Mouse (Mus musculus): ENCODE measurements around the gene Vil1. TPM values are rescaled to one million over a fixed set of nuclear protein-coding genes. Genes with fewer than 3 reads are reported as not detected.

The Vil1 gene
- polyA plus RNA-seq, 1 experiment = 75.0 TPM

GRCm38 (mm10) chr1:74434596-74434995 lies 25.4 kb downstream of the Vil1 start:
- H3K27ac ChIP-seq (ENCODE audit: insufficient read depth, low read depth, low read length) = no peak overlapping the region
- no peaks in the 10 kb centered on the region for H3K27me3 ChIP-seq (replicated peaks; ENCODE audit: control insufficient read depth, insufficient read depth, low read length)
- peaks cover 4% of the 10 kb centered on the region; the same call in 1 of the 2 replicates for H3K4me1 ChIP-seq (ENCODE audit: control insufficient read depth, insufficient read depth, low read length)
- 29% methylated on average over 5 of the region's 5 CpGs for WGBS
- H3K4me3 ChIP-seq (ENCODE audit: insufficient read depth, low read depth, low read length) = no peak overlapping the region
- DNase-seq = peak; percentile 51
- TF ChIP-seq POLR2A (IDR thresholded peaks at IDR 0.05; ENCODE audit: low read depth, low read length) (no peak), CTCF (conservative IDR thresholded peaks at IDR 0.05; ENCODE audit: insufficient read depth, insufficient read length, low read depth, low read length) (no peak)
- peaks cover 4% of the 10 kb centered on the region; the same call in 1 of the 2 replicates for H3K36me3 ChIP-seq (ENCODE audit: control insufficient read depth, insufficient read depth, low read length)

GRCm38 (mm10) chr1:74435563-74435962 lies 26.4 kb downstream of the Vil1 start:
- H3K36me3 ChIP-seq (ENCODE audit: control insufficient read depth, insufficient read depth, low read length) = peaks cover 4% of the 10 kb centered on the region; the same call in 1 of the 2 replicates
- H3K4me1 ChIP-seq (ENCODE audit: control insufficient read depth, insufficient read depth, low read length) = peaks cover 4% of the 10 kb centered on the region; the same call in 1 of the 2 replicates
- DNase-seq = no peak
- TF ChIP-seq POLR2A (IDR thresholded peaks at IDR 0.05; ENCODE audit: low read depth, low read length) (no peak), CTCF (conservative IDR thresholded peaks at IDR 0.05; ENCODE audit: insufficient read depth, insufficient read length, low read depth, low read length) (no peak)
- H3K4me3 ChIP-seq (ENCODE audit: insufficient read depth, low read depth, low read length) = no peak overlapping the region
- 73% methylated on average over 6 of the region's 6 CpGs for WGBS
- no peak overlapping the region for H3K27ac ChIP-seq (ENCODE audit: insufficient read depth, low read depth, low read length)
- no peaks in the 10 kb centered on the region for H3K27me3 ChIP-seq (replicated peaks; ENCODE audit: control insufficient read depth, insufficient read depth, low read length)

- TF ChIP-seq CTCF (conservative IDR thresholded peaks at IDR 0.05; ENCODE audit: insufficient read depth, insufficient read length, low read depth, low read length) (no peak), POLR2A (IDR thresholded peaks at IDR 0.05; ENCODE audit: low read depth, low read length) (no peak)
- H3K4me1 ChIP-seq (ENCODE audit: control insufficient read depth, insufficient read depth, low read length) = peaks cover 4% of the 10 kb centered on the region; the same call in 1 of the 2 replicates
These were observed 28.7 kb downstream of the Vil1 start for GRCm38 (mm10) chr1:74437702-74438427.

GRCm38 (mm10) chr1:74439166-74439876 lies 30.1 kb downstream of the Vil1 start:
- H3K4me3 ChIP-seq (ENCODE audit: insufficient read depth, low read depth, low read length) = no peak overlapping the region
- peaks cover 5% of the 10 kb centered on the region for H3K36me3 ChIP-seq (ENCODE audit: control insufficient read depth, insufficient read depth, low read length)
- H3K4me1 ChIP-seq (ENCODE audit: control insufficient read depth, insufficient read depth, low read length) = peaks cover 3% of the 10 kb centered on the region; the same call in 1 of the 2 replicates
- WGBS = 87% methylated on average over 19 of the region's 19 CpGs
- no peak overlapping the region for H3K27ac ChIP-seq (ENCODE audit: insufficient read depth, low read depth, low read length)
- no peak for DNase-seq
- H3K27me3 ChIP-seq (replicated peaks; ENCODE audit: control insufficient read depth, insufficient read depth, low read length) = no peaks in the 10 kb centered on the region
- TF ChIP-seq POLR2A (IDR thresholded peaks at IDR 0.05; ENCODE audit: low read depth, low read length) (no peak), CTCF (conservative IDR thresholded peaks at IDR 0.05; ENCODE audit: insufficient read depth, insufficient read length, low read depth, low read length) (no peak)

More at GRCm38 (mm10) chr1:74437702-74438427, 28.7 kb downstream of the Vil1 start:
- Histone ChIP-seq H3K36me3 (ENCODE audit: control insufficient read depth, insufficient read depth, low read length) (peaks cover 4% of the 10 kb centered on the region), H3K27me3 (replicated peaks; ENCODE audit: control insufficient read depth, insufficient read depth, low read length) (no peaks in the 10 kb centered on the region), H3K4me3 (ENCODE audit: insufficient read depth, low read depth, low read length) (no peak overlapping the region), H3K27ac (ENCODE audit: insufficient read depth, low read depth, low read length) (no peak overlapping the region)
- WGBS = 69% methylated on average over 8 of the region's 8 CpGs
- DNase-seq = no peak

- peaks cover 1% of the 10 kb centered on the region; the same call in 1 of the 2 replicates for H3K36me3 ChIP-seq (ENCODE audit: control insufficient read depth, insufficient read depth, low read length)
- WGBS = 95% methylated on average over 2 of the region's 2 CpGs
- DNase-seq = no peak
These were observed 35.4 kb downstream of the Vil1 start for GRCm38 (mm10) chr1:74444538-74444937.

GRCm38 (mm10) chr1:74452611-74453045 lies 43.5 kb downstream of the Vil1 start:
- H3K4me3 ChIP-seq (ENCODE audit: insufficient read depth, low read depth, low read length) = no peak overlapping the region
- H3K27ac ChIP-seq (ENCODE audit: insufficient read depth, low read depth, low read length) = no peak overlapping the region
- H3K4me1 ChIP-seq (ENCODE audit: control insufficient read depth, insufficient read depth, low read length) = no peaks in the 10 kb centered on the region; the same call in 1 of the 2 replicates
- 20% methylated on average over 4 of the region's 4 CpGs for WGBS
- no peaks in the 10 kb centered on the region; the same call in 1 of the 2 replicates for H3K36me3 ChIP-seq (ENCODE audit: control insufficient read depth, insufficient read depth, low read length)
- no peaks in the 10 kb centered on the region for H3K27me3 ChIP-seq (replicated peaks; ENCODE audit: control insufficient read depth, insufficient read depth, low read length)
- no peak for TF ChIP-seq POLR2A (IDR thresholded peaks at IDR 0.05; ENCODE audit: low read depth, low read length)
- TF ChIP-seq CTCF (conservative IDR thresholded peaks at IDR 0.05; ENCODE audit: insufficient read depth, insufficient read length, low read depth, low read length) = 0 out of 2 replicates have a peak, but pooled peaks have one; percentile 20
- peak; percentile 71 for DNase-seq

More at GRCm38 (mm10) chr1:74444538-74444937, 35.4 kb downstream of the Vil1 start:
- no peaks in the 10 kb centered on the region for H3K4me1 ChIP-seq (ENCODE audit: control insufficient read depth, insufficient read depth, low read length)
- H3K27ac ChIP-seq (ENCODE audit: insufficient read depth, low read depth, low read length) = no peak overlapping the region
- no peak overlapping the region for H3K4me3 ChIP-seq (ENCODE audit: insufficient read depth, low read depth, low read length)
- H3K27me3 ChIP-seq (replicated peaks; ENCODE audit: control insufficient read depth, insufficient read depth, low read length) = no peaks in the 10 kb centered on the region
- TF ChIP-seq POLR2A (IDR thresholded peaks at IDR 0.05; ENCODE audit: low read depth, low read length) = no peak
- no peak for TF ChIP-seq CTCF (conservative IDR thresholded peaks at IDR 0.05; ENCODE audit: insufficient read depth, insufficient read length, low read depth, low read length)

GRCm38 (mm10) chr1:74460273-74460672 lies 51.1 kb downstream of the Vil1 start:
- Histone ChIP-seq H3K27me3 (replicated peaks; ENCODE audit: control insufficient read depth, insufficient read depth, low read length) (no peaks in the 10 kb centered on the region), H3K4me1 (ENCODE audit: control insufficient read depth, insufficient read depth, low read length) (no peaks in the 10 kb centered on the region), H3K27ac (ENCODE audit: insufficient read depth, low read depth, low read length) (no peak overlapping the region), H3K36me3 (ENCODE audit: control insufficient read depth, insufficient read depth, low read length) (no peaks in the 10 kb centered on the region; the same call in 1 of the 2 replicates), H3K4me3 (ENCODE audit: insufficient read depth, low read depth, low read length) (no peak overlapping the region)
- TF ChIP-seq POLR2A (IDR thresholded peaks at IDR 0.05; ENCODE audit: low read depth, low read length) (no peak), CTCF (conservative IDR thresholded peaks at IDR 0.05; ENCODE audit: insufficient read depth, insufficient read length, low read depth, low read length) (no peak)
- DNase-seq = peak; percentile 55
- WGBS = 60% methylated on average over 2 of the region's 2 CpGs

Other genes with a start within 250 kb of the Vil1 start
- not detected in 2 replicates for gene Cxcr1, start 214.7 kb upstream of the Vil1 start, polyA plus RNA-seq (2012; rRNA removed)
- gene Arpc2, start 173.3 kb upstream of the Vil1 start, polyA plus RNA-seq (2012; rRNA removed) = 124 TPM in 2 replicates
- 0.20 and 0.48 TPM in 2 replicates for gene Gpbar1, start 130.8 kb upstream of the Vil1 start, polyA plus RNA-seq (2012; rRNA removed)
- gene Aamp, start 124.6 kb upstream of the Vil1 start, polyA plus RNA-seq (2012; rRNA removed) = 212 and 217 TPM in 2 replicates
- 139 and 165 TPM in 2 replicates for gene Pnkd, start 124.4 kb upstream of the Vil1 start, polyA plus RNA-seq (2012; rRNA removed)
- 74.1 and 103 TPM in 2 replicates for gene Tmbim1, start 103.8 kb upstream of the Vil1 start, polyA plus RNA-seq (2012; rRNA removed)
- gene Catip, start 47.3 kb upstream of the Vil1 start, polyA plus RNA-seq (2012; rRNA removed) = 0.33 and 0.43 TPM in 2 replicates
- 13.4 and 15.3 TPM in 2 replicates for gene Slc11a1, start 34.2 kb upstream of the Vil1 start, polyA plus RNA-seq (2012; rRNA removed)
- gene Ctdsp1, start 17.9 kb upstream of the Vil1 start, polyA plus RNA-seq (2012; rRNA removed) = 185 and 187 TPM in 2 replicates
- 16.4 and 18.6 TPM in 2 replicates for gene Cnot9, start 96.7 kb downstream of the Vil1 start, polyA plus RNA-seq (2012; rRNA removed)
- gene Plcd4, start 133.5 kb downstream of the Vil1 start, polyA plus RNA-seq (2012; rRNA removed) = 1.0 and 1.4 TPM in 2 replicates
- 4.1 and 4.3 TPM in 2 replicates for gene Usp37, start 134.9 kb downstream of the Vil1 start, polyA plus RNA-seq (2012; rRNA removed)
- gene Zfp142, start 178.9 kb downstream of the Vil1 start, polyA plus RNA-seq (2012; rRNA removed) = 11.2 and 12.6 TPM in 2 replicates
- gene Bcs1l, start 178.9 kb downstream of the Vil1 start, polyA plus RNA-seq (2012; rRNA removed) = 29.3 and 32.8 TPM in 2 replicates
- 63.3 and 64.1 TPM in 2 replicates for gene Rnf25, start 192.0 kb downstream of the Vil1 start, polyA plus RNA-seq (2012; rRNA removed)
- 5.9 and 6.4 TPM in 2 replicates for gene Stk36, start 192.1 kb downstream of the Vil1 start, polyA plus RNA-seq (2012; rRNA removed)